Mouse (Mus musculus) liver, adult 2 months (tissue): ENCODE measurements at regions not wholly inside any gene's neighbourhood (a gene's known extent, or its start where the extent isn't known, plus 50 kb on each side); places are given as distances from the start of the nearest gene placed in this dataset.

Experiments used
- CTCF ChIP-seq: fragments of 200-500 bp; IDR thresholded peaks from 2 replicates; pipeline ENCODE4 v1.5.1; 2011; ENCODE audit warnings: low read depth, low read length, control low read depth
- POLR2A ChIP-seq: fragments of 200-500 bp; IDR thresholded peaks from 2 replicates; pipeline ENCODE4 v1.6.1; 2011; ENCODE audit warnings: low read length, control low read depth; ENCODE audit not compliant: insufficient read depth; ENCODE audit errors: extremely low read depth

DNA sequence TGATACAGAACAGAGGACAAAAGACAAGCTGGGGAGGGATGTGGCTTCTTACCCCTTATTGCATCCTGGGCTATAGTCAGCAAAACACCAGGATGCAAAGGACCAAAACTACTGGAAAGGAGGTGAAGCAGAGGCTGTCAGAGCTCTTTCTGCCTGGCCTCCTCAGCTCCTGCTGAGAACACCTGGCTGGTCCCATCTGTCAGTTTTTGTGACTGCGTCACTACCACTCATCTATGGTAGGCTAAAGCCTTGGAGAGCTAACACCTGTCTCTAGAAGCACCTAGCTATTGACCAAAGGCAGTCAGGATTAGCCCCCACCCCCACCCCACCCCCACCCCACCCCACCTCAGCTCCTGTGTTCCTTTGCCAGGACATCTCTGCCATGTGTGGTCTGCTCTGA lies 98.8 kb downstream of the Minar1 start:
- TF ChIP-seq CTCF (no peak), POLR2A (no peak)
